Mouse (Mus musculus) mouse trophoblast stem cell (cell line): Measurements from ENCODE around the gene Dnaaf5.

Experiments
- in situ Hi-C, 2 experiments: fragments of 300-500 bp; cut with MseI, MboI; formaldehyde crosslinking; loops; 2 replicates in 1 of 2; 3 replicates in 1 of 2; pipeline ENCODE4 v1.15.1; 2025

Gene Dnaaf5

DNA sequence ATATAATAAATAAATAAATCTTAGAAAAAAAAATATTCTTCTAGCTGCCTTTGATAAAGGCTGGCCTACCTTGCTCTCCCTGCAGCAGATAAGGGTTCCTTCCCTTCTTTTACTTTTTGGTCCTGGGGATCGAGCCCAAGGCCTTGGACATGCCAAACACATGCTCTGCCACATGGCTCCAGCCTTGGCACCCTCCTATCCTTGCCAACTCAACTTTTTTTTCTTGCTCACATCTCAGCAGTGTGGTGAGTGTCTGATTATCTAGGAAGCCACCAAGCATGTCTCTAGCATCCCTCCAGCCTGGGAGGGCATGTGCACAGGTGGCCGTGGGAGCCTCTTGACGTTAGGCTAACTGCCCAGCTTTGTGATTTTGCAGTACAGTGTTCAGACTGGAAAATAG is 78.3 kb downstream of the Dnaaf5 start:
- in situ Hi-C loops, result no loop called here

DNA sequence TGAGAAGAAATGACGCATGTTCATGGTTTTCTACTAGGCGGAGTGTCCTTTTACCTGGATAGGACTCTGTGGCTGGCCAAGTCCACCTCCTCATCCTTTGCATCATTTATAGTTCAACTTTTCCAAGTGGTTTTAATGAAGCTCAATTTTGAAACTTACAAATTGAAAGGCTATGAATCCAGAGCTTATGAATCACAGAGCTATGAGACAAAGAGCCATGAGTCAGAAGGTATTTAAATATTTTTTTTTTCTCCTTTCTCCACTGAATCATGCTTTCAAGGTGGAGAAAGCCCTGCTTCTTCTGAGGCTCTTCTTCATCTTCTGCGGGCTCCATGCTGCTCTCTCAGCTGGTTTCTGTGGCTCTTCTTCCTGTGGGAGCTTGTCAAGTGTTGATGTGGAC is 79.7 kb downstream of the Dnaaf5 start:
- in situ Hi-C loops, result no loop called here

DNA sequence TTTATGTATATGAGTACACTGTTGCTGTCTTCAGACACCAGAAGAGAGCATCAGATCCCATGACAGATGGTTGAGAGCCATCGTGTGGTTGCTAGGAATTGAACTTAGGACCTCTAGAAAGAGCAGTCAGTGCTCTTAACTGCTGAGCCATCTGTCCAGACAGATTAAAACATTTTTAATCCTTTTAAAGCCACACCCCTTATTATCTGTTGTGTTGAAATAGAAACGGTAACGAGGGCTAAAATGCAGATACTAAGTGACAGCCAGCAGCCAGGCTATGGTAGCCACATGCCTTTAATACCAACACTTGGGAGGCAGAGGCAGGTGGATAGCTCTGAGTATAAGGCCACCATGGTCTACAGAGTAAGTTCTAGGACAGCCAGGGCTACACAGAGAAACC is 82.1 kb downstream of the Dnaaf5 start:
- in situ Hi-C loops, result no loop called here

DNA sequence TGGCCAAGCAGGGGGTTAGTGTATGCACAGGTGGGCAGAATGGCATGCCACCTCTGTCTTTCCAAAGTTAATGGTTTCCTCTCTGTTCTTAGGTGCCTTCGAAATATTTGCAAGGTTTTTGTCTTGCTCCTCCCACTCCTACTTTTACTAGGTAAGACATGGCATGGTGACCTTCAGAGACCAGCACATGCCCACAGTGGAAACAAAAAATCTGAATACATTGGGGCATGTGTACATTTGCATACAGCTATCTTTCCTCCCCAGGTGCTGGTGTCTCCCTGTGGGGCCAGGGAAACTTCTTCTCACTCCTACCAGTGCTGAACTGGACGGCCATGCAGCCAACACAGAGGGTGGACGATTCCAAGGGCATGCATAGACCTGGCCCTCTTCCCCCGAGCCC is 84.4 kb downstream of the Dnaaf5 start:
- in situ Hi-C loops, result no loop called here
